25 mouse cellular contexts compared by ENCODE assay signal in the genomic region with DNA sequence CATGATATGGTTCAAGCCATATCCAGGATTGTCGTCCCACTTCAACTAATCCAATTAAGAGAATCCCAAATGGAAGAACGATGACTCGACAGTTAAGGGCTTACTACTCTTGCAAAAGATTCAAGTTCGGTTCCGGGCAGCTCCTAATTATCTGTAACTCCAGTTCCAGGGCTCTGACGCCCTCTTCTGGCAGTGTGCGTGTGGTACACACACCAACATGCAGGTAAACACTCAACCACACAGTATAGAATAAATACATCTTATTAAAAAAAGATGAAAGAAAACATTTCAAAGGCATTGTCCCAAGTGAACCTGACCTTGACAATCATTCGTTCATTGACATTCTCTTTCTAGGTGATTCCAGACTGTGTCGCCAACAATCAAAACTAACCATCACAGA.
A peak's percentile ranks its signal among the peaks of the same experiment; 100 is the strongest.
DNase-seq lines count a peak whose midpoint lies in the region; ATAC-seq and TF ChIP-seq lines count a peak whose summit lies in the region.
"Had no signal": no experiment of that assay in that cellular context is flagged by ENCODE, and none has a peak within 500 bp of the region (broad histone marks: within the 10 kb centered on the region; RNA-seq: fewer than 3 reads in every experiment).

No protein-coding gene starts in this region.

- intact Hi-C loops in heart, adult 2 months (cut with DNase I): no loop called here

- TF ChIP-seq CTCF in heart, adult 2 months (IDR thresholded peaks at IDR 0.05): 0 out of 2 replicates have a peak, but pooled peaks have one; percentile 9
- TF ChIP-seq CTCF in liver, postnatal 0 days (IDR thresholded peaks at IDR 0.05; ENCODE audit: low read depth): 0 out of 2 replicates have a peak, but pooled peaks have one; percentile 2
- peak; percentile 11; the same call in 1 of the 2 replicates for TF ChIP-seq CTCF in brain, embryonic 14.5 days (IDR thresholded peaks at IDR 0.05; ENCODE audit: borderline replicate concordance, extremely low read depth, insufficient read depth, insufficient read length)

- H3K79me2 ChIP-seq in heart, adult 2 months (replicated peaks; ENCODE audit: control insufficient read depth, insufficient read depth, low read length): no peaks in the 10 kb centered on the region

- ATAC-seq in liver, postnatal 0 days: no peak
- ATAC-seq in neural tube, embryonic 15.5 days (ENCODE audit: low FRiP score): no peak
- ATAC-seq: activated CD4-positive, CD25-positive, alpha-beta regulatory T cell, adult 4 months; forebrain, embryonic 13.5 days; hindbrain, embryonic 16.5 days; midbrain, embryonic 16.5 days had no signal

- H3K4me1 ChIP-seq in heart, adult 2 months (ENCODE audit: control insufficient read depth, insufficient read depth, low read length): no peaks in the 10 kb centered on the region
- H3K4me1 ChIP-seq in heart, embryonic 10.5 days: no peaks in the 10 kb centered on the region
- no peaks in the 10 kb centered on the region for H3K4me1 ChIP-seq in liver, postnatal 0 days (ENCODE audit: insufficient read depth)
- H3K4me1 ChIP-seq in neural tube, embryonic 15.5 days: no peaks in the 10 kb centered on the region
- H3K4me1 ChIP-seq: forebrain, embryonic 13.5 days; heart, embryonic 15.5 days; liver, embryonic 15.5 days; lung, embryonic 15.5 days; midbrain, embryonic 10.5 days had no signal

- no peak overlapping the region for H3K27ac ChIP-seq in heart, adult 2 months
- no peak overlapping the region for H3K27ac ChIP-seq in heart, embryonic 10.5 days
- H3K27ac ChIP-seq in liver, postnatal 0 days (ENCODE audit: low read depth): no peak overlapping the region
- no peak overlapping the region for H3K27ac ChIP-seq in neural tube, embryonic 15.5 days (replicated peaks)
- H3K27ac ChIP-seq: forebrain, embryonic 13.5 days; heart, embryonic 15.5 days; kidney, postnatal 0 days; limb, embryonic 12.5 days; liver, embryonic 15.5 days; lung, embryonic 15.5 days; midbrain, embryonic 10.5 days; neural tube, embryonic 13.5 days had no signal

- no peak for TF ChIP-seq EP300 in heart, adult 2 months (IDR thresholded peaks at IDR 0.05; ENCODE audit: insufficient read depth, low read depth, low read length)
- no peak for TF ChIP-seq EP300 in liver, postnatal 0 days (IDR thresholded peaks at IDR 0.05; ENCODE audit: low read depth)

- no peak for TF ChIP-seq POLR2A in heart, adult 2 months (IDR thresholded peaks at IDR 0.05; ENCODE audit: insufficient read depth, low read depth, low read length)
- no peak for TF ChIP-seq POLR2A in brain, embryonic 14.5 days (IDR thresholded peaks at IDR 0.05; ENCODE audit: borderline replicate concordance, extremely low read depth, insufficient read depth, insufficient read length, poor library complexity, severe bottlenecking)

- WGBS in heart, adult 2 months: 81% methylated on average over 9 of the region's 9 CpGs
- 77% methylated on average over 9 of the region's 9 CpGs for WGBS in heart, embryonic 10.5 days
- whole genome bisulfite sequencing in liver, postnatal 0 days (ENCODE audit: insufficient replicate concordance): 75% methylated on average over 9 of the region's 9 CpGs
- 89% methylated on average over 9 of the region's 9 CpGs for WGBS in neural tube, embryonic 15.5 days

- no peaks in the 10 kb centered on the region for H3K27me3 ChIP-seq in heart, adult 2 months (ENCODE audit: control insufficient read depth, insufficient read depth, low read length)
- H3K27me3 ChIP-seq in heart, embryonic 10.5 days (ENCODE audit: insufficient read depth, poor library complexity, severe bottlenecking): no peaks in the 10 kb centered on the region
- no peaks in the 10 kb centered on the region for H3K27me3 ChIP-seq in liver, postnatal 0 days (ENCODE audit: insufficient read depth, low read length)
- no peaks in the 10 kb centered on the region for H3K27me3 ChIP-seq in neural tube, embryonic 15.5 days (replicated peaks)
- H3K27me3 ChIP-seq: forebrain, embryonic 13.5 days; heart, embryonic 15.5 days; limb, embryonic 12.5 days; liver, embryonic 15.5 days; lung, embryonic 15.5 days; neural tube, embryonic 13.5 days had no signal

- no peak overlapping the region for H3K4me3 ChIP-seq in heart, adult 2 months
- H3K4me3 ChIP-seq in heart, embryonic 10.5 days: no peak overlapping the region
- H3K4me3 ChIP-seq in liver, postnatal 0 days (ENCODE audit: low read depth, low read length): no peak overlapping the region
- no peak overlapping the region for H3K4me3 ChIP-seq in neural tube, embryonic 15.5 days (replicated peaks)
- H3K4me3 ChIP-seq: forebrain, embryonic 13.5 days; heart, embryonic 15.5 days; limb, embryonic 12.5 days; liver, embryonic 15.5 days; lung, embryonic 15.5 days; midbrain, embryonic 10.5 days; neural tube, embryonic 13.5 days had no signal

- no peaks in the 10 kb centered on the region for H3K36me3 ChIP-seq in heart, adult 2 months (ENCODE audit: control insufficient read depth, insufficient read depth, low read length)
- H3K36me3 ChIP-seq in heart, embryonic 10.5 days: no peaks in the 10 kb centered on the region
- H3K36me3 ChIP-seq in liver, postnatal 0 days (replicated peaks; ENCODE audit: insufficient read depth, low read length): no peaks in the 10 kb centered on the region
- H3K36me3 ChIP-seq in neural tube, embryonic 15.5 days: no peaks in the 10 kb centered on the region
- H3K36me3 ChIP-seq: heart, embryonic 15.5 days; limb, embryonic 12.5 days; liver, embryonic 15.5 days; lung, embryonic 15.5 days; midbrain, embryonic 10.5 days; neural tube, embryonic 13.5 days had no signal

- no peaks in the 10 kb centered on the region for H3K9me3 ChIP-seq in heart, embryonic 10.5 days
- no peaks in the 10 kb centered on the region for H3K9me3 ChIP-seq in liver, postnatal 0 days (ENCODE audit: low read length)
- no peaks in the 10 kb centered on the region for H3K9me3 ChIP-seq in neural tube, embryonic 15.5 days (replicated peaks)
- H3K9me3 ChIP-seq: forebrain, embryonic 13.5 days; heart, embryonic 15.5 days; limb, embryonic 12.5 days; liver, embryonic 15.5 days; lung, embryonic 15.5 days; midbrain, embryonic 10.5 days; neural tube, embryonic 13.5 days had no signal

- no peak overlapping the region for H3K4me2 ChIP-seq in liver, postnatal 0 days (ENCODE audit: low read depth, low read length)
- no peak overlapping the region for H3K4me2 ChIP-seq in neural tube, embryonic 15.5 days
- H3K4me2 ChIP-seq: forebrain, embryonic 13.5 days; heart, embryonic 15.5 days; limb, embryonic 12.5 days; liver, embryonic 15.5 days; lung, embryonic 15.5 days; neural tube, embryonic 13.5 days had no signal

- no peak overlapping the region for H3K9ac ChIP-seq in heart, adult 2 months (ENCODE audit: low read depth, low read length)
- no peak overlapping the region for H3K9ac ChIP-seq in liver, postnatal 0 days (replicated peaks)
- no peak overlapping the region for H3K9ac ChIP-seq in neural tube, embryonic 15.5 days (replicated peaks)
- H3K9ac ChIP-seq: forebrain, embryonic 13.5 days; heart, embryonic 15.5 days; limb, embryonic 12.5 days; liver, embryonic 15.5 days; lung, embryonic 15.5 days; neural tube, embryonic 13.5 days had no signal

- no peak for DNase-seq in heart, adult 2 months
- no peak for DNase-seq in heart, embryonic 10.5 days (ENCODE audit: low spot score)
- no peak for DNase-seq in liver, postnatal 0 days
- DNase-seq in liver (no peak), ES-CJ7 (ENCODE audit: low read depth, low spot score) (peak; percentile 43)
- no peak for DNase-seq in brain, embryonic 14.5 days (ENCODE audit: low read depth)
- DNase-seq: adrenal gland, adult 8-10 months; cerebellum, adult 11 months; cerebellum, adult 9-10 months; cerebellum, postnatal 36 days; gastrocnemius, postnatal 36 days; kidney, adult 8-10 months; kidney, postnatal 4 days had no signal
